Mouse (Mus musculus): ENCODE data around the gene S1pr4. TPM values are rescaled to one million over a fixed set of nuclear protein-coding genes. Genes with fewer than 3 reads are reported as not detected.

Gene S1pr4
- polyA plus RNA-seq, 1 experiment from 2014 or later, result 0.34 TPM

DNA sequence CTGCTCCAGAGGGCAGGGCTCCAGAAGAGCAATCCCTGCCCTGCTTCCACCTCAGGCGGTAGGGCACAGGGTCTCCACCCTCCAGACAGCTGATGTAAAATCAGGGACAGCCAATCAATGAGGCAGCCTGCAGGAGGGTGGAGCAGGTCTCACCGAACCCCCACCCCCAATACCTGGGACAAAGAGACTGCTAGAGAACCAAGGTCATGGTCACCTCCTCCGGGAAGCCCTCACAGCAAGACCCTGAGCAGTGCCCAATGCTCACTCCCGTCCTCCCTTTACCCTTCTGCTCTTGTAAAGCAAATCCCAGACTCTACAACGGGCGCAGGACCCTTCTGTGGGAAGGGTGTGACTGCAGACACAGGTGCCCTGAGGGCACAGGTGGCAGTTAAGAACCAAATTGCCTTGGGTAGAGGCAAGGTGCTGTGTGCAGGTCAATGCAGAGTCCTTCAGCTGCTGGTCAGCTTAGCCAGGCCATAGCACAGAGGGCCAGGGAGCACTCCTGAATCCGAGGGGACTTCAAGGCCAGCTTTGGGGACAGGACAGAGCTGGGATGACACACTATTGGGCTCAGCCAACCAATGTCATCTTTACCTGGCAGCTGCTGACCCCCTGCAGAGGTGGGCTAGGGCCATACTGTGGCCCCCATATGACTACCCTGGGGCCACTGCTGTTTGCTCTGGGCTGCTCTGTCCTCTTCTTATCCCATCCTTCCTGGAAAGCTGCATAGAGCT is 43.0 kb upstream of the S1pr4 start:
- H3K4me1 ChIP-seq (ENCODE audit: control insufficient read depth, insufficient read depth, low read length), result peaks cover 24% of the 10 kb centered on the region
- H3K4me2 ChIP-seq (ENCODE audit: low read length), result peak overlapping the region; percentile 95
- H3K27me3 ChIP-seq (ENCODE audit: control insufficient read depth, insufficient read depth, low read length), result no peaks in the 10 kb centered on the region
- no peaks in the 10 kb centered on the region for H3K9me3 ChIP-seq (ENCODE audit: control insufficient read depth, low read length)
- H3K4me3 ChIP-seq (replicated peaks; ENCODE audit: low read depth, low read length), result 0 out of 2 replicates have a peak overlapping the region, but pooled peaks have one; percentile 5
- 0 out of 2 replicates have a peak, but pooled peaks cover 6% of the 10 kb centered on the region for H3K36me3 ChIP-seq (ENCODE audit: control insufficient read depth, insufficient read depth, low read length)
- no peak for DNase-seq
- ATAC-seq (ENCODE audit: low FRiP score, low TSS enrichment), result no peak
- WGBS, result 77% methylated on average over 7 of the region's 7 CpGs
- H3K9ac ChIP-seq (replicated peaks; ENCODE audit: low read length), result peak overlapping the region; percentile 91; the same call in 1 of the 2 replicates
- no peak overlapping the region for H3K27ac ChIP-seq (replicated peaks; ENCODE audit: low read depth, low read length)

DNA sequence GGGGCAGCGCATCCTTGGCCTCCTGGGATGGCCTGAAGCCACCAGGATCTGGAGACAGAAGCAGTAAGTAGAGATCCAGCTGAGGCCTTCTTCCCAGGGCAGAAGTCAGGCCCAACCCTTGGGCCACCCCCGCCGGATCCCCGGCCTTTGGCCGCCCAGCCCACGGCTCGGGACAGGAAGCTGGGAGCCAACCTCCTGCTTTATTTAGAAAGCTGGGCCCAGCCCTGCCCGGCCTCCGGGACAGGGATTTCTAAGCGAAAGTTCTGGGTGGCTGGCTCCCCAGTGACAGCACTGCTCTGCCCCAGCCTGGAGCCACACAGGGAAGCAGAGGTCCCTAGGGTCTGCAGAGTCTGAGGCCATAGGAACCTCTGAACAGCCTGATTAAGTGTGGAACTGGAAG is 41.9 kb upstream of the S1pr4 start:
- Histone ChIP-seq H3K4me2 (ENCODE audit: low read length) (0 out of 2 replicates have a peak overlapping the region, but pooled peaks have one; percentile 3), H3K36me3 (ENCODE audit: control insufficient read depth, insufficient read depth, low read length) (0 out of 2 replicates have a peak, but pooled peaks cover 6% of the 10 kb centered on the region), H3K9ac (replicated peaks; ENCODE audit: low read length) (peak overlapping the region; percentile 9; the same call in 1 of the 2 replicates), H3K27ac (replicated peaks; ENCODE audit: low read depth, low read length) (no peak overlapping the region), H3K4me3 (replicated peaks; ENCODE audit: low read depth, low read length) (no peak overlapping the region), H3K9me3 (ENCODE audit: control insufficient read depth, low read length) (no peaks in the 10 kb centered on the region), H3K4me1 (ENCODE audit: control insufficient read depth, insufficient read depth, low read length) (peaks cover 24% of the 10 kb centered on the region), H3K27me3 (ENCODE audit: control insufficient read depth, insufficient read depth, low read length) (no peaks in the 10 kb centered on the region)
- DNase-seq, result no peak
- no peak for ATAC-seq (ENCODE audit: low FRiP score, low TSS enrichment)
- 82% methylated on average over 10 of the region's 10 CpGs for WGBS

DNA sequence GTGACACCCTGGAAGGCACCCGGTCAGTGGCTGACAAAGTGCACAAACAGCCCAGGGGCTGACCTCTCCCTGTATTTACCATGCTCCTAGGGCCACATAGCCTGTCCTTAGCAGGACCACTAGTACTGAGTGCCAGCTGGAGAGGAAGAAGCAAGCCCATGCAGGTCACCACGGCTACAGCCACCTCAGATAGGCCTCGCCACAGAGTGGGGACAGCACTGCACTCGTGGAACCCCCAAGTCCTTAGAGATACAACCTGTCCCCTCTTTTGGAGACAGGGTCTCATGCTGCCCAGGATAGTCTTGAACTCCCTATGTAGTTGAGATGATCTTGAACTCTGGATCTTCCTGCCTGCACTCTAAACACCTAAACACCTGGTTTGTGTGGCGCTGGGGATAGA is 41.4 kb upstream of the S1pr4 start:
- H3K4me3 ChIP-seq (replicated peaks; ENCODE audit: low read depth, low read length), result no peak overlapping the region
- H3K36me3 ChIP-seq (ENCODE audit: control insufficient read depth, insufficient read depth, low read length), result 0 out of 2 replicates have a peak, but pooled peaks cover 6% of the 10 kb centered on the region
- peaks cover 24% of the 10 kb centered on the region for H3K4me1 ChIP-seq (ENCODE audit: control insufficient read depth, insufficient read depth, low read length)
- peak overlapping the region; percentile 9; the same call in 1 of the 2 replicates for H3K9ac ChIP-seq (replicated peaks; ENCODE audit: low read length)
- H3K4me2 ChIP-seq (ENCODE audit: low read length), result no peak overlapping the region
- no peak overlapping the region for H3K27ac ChIP-seq (replicated peaks; ENCODE audit: low read depth, low read length)
- 97% methylated on average over 5 of the region's 5 CpGs for WGBS
- no peaks in the 10 kb centered on the region for H3K9me3 ChIP-seq (ENCODE audit: control insufficient read depth, low read length)
- no peak for DNase-seq
- no peaks in the 10 kb centered on the region for H3K27me3 ChIP-seq (ENCODE audit: control insufficient read depth, insufficient read depth, low read length)
- ATAC-seq (ENCODE audit: low FRiP score, low TSS enrichment), result no peak

DNA sequence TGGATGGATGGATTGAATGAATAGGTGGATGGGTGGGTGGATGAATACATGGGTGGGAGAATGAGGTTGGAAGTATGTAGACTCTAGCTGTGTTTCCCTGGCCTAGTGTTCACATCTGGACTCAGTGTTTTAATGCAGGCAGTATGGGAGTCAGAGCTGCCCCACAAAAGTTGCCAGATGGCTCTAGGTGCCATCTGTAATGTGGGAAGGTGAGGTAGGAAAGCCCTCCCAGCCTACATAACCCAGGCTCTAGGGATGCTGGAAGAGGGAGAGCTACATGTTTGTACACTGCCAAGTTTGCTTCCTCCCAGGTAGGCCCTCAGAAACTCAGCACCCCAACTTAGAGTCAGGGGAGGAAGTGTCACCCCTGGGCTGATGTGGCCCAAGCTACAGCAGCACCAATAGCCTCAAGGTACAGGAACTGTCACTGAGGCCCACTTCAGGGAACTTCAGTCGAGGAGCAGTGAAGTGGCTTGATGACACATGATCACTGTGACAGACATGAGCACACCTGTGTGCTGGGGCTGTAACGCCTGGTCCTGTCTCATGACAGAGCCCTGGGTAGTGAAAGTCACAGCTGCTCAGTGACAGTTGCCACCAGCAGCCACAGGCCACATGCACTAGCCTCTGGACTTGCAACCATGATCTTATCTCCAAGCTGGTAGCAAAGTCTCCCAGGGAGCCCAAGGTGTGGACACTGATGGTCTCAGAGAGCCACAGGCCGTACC is 38.6 kb upstream of the S1pr4 start:
- Histone ChIP-seq H3K36me3 (ENCODE audit: control insufficient read depth, insufficient read depth, low read length) (peaks cover 6% of the 10 kb centered on the region; the same call in 1 of the 2 replicates), H3K27ac (replicated peaks; ENCODE audit: low read depth, low read length) (no peak overlapping the region), H3K4me1 (ENCODE audit: control insufficient read depth, insufficient read depth, low read length) (peaks cover 14% of the 10 kb centered on the region), H3K9ac (replicated peaks; ENCODE audit: low read length) (no peak overlapping the region), H3K4me2 (ENCODE audit: low read length) (no peak overlapping the region), H3K9me3 (ENCODE audit: control insufficient read depth, low read length) (no peaks in the 10 kb centered on the region), H3K27me3 (ENCODE audit: control insufficient read depth, insufficient read depth, low read length) (no peaks in the 10 kb centered on the region), H3K4me3 (replicated peaks; ENCODE audit: low read depth, low read length) (no peak overlapping the region)
- ATAC-seq (ENCODE audit: low FRiP score, low TSS enrichment) (no peak), DNase-seq (no peak)
- 93% methylated on average over 3 of the region's 3 CpGs for WGBS

DNA sequence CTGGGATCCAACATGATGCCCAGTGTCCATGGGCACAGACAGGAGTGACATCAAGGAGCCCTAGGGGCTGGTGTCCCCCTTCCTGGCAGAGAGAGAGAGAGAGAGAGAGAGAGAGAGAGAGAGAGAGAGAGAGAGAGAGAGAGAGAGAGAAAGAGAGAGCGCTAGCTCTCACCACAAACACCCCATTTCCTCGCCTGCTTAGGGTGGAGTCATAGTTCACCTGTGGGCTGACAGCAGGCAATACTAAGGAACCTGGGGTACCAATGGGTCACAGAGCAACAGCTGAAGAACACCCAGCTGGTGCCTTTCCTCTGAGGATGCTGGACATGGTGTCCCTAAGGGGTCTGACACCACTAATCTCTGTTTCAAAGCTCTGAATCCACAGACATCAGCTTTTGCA is 37.5 kb upstream of the S1pr4 start:
- no peaks in the 10 kb centered on the region for H3K27me3 ChIP-seq (ENCODE audit: control insufficient read depth, insufficient read depth, low read length)
- no peaks in the 10 kb centered on the region for H3K9me3 ChIP-seq (ENCODE audit: control insufficient read depth, low read length)
- DNase-seq, result no peak
- H3K27ac ChIP-seq (replicated peaks; ENCODE audit: low read depth, low read length), result no peak overlapping the region
- peaks cover 15% of the 10 kb centered on the region for H3K36me3 ChIP-seq (ENCODE audit: control insufficient read depth, insufficient read depth, low read length)
- no peak overlapping the region for H3K9ac ChIP-seq (replicated peaks; ENCODE audit: low read length)
- peaks cover 4% of the 10 kb centered on the region; the same call in 1 of the 2 replicates for H3K4me1 ChIP-seq (ENCODE audit: control insufficient read depth, insufficient read depth, low read length)
- H3K4me3 ChIP-seq (replicated peaks; ENCODE audit: low read depth, low read length), result no peak overlapping the region
- no peak overlapping the region for H3K4me2 ChIP-seq (ENCODE audit: low read length)
- WGBS, result 88% methylated on average over 2 of the region's 2 CpGs
- no peak for ATAC-seq (ENCODE audit: low FRiP score, low TSS enrichment)

DNA sequence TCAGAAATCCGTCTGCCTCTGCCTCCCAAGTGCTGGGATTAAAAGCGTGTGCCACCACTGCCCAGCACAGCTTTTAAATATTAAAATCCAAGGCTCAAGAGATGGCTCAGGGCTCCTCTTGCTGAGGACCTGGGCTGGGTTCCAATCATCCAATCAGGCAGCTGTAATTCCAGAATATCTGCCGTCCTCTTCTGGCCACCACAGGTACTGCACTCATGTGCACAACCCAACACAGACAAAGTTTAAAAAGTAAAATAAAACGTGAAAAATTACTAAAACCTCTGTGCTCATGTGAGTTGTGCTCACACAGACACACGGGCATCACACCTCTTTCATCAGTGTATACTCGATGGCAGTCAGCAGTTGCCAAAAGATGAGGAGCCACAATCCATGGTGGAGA is 36.8 kb upstream of the S1pr4 start:
- H3K4me2 ChIP-seq (ENCODE audit: low read length), result no peak overlapping the region
- no peaks in the 10 kb centered on the region for H3K27me3 ChIP-seq (ENCODE audit: control insufficient read depth, insufficient read depth, low read length)
- H3K36me3 ChIP-seq (ENCODE audit: control insufficient read depth, insufficient read depth, low read length), result peaks cover 19% of the 10 kb centered on the region
- H3K4me1 ChIP-seq (ENCODE audit: control insufficient read depth, insufficient read depth, low read length), result peaks cover under 1% of the 10 kb centered on the region; the same call in 1 of the 2 replicates
- DNase-seq, result no peak
- ATAC-seq (ENCODE audit: low FRiP score, low TSS enrichment), result no peak
- no peak overlapping the region for H3K9ac ChIP-seq (replicated peaks; ENCODE audit: low read length)
- no peak overlapping the region for H3K4me3 ChIP-seq (replicated peaks; ENCODE audit: low read depth, low read length)
- 78% methylated on average over 6 of the region's 6 CpGs for WGBS
- no peak overlapping the region for H3K27ac ChIP-seq (replicated peaks; ENCODE audit: low read depth, low read length)
- no peaks in the 10 kb centered on the region for H3K9me3 ChIP-seq (ENCODE audit: control insufficient read depth, low read length)

DNA sequence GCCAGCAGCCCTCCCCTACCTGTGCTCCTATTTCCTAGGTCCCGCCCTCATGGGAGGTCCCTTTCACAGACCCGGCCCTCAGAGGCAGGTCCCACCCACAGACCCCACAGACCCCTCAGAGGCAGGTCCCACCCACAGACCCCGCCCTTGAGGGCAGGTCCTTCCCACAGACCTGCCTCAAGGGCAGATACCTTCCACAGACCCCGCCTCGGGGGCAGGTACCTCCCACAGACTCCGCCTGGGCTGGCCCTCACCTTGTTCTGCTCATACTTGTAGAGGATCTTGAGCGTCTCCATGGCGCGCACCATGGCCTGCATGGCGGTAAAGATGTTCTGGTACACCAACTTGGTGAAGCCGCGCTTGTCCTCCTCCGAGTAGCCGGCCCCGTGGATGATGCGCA is 34.9 kb upstream of the S1pr4 start:
- ATAC-seq (ENCODE audit: low FRiP score, low TSS enrichment) (no peak), DNase-seq (no peak)
- H3K27me3 ChIP-seq (ENCODE audit: control insufficient read depth, insufficient read depth, low read length), result no peaks in the 10 kb centered on the region
- no peak overlapping the region for H3K27ac ChIP-seq (replicated peaks; ENCODE audit: low read depth, low read length)
- no peak overlapping the region for H3K4me3 ChIP-seq (replicated peaks; ENCODE audit: low read depth, low read length)
- H3K9ac ChIP-seq (replicated peaks; ENCODE audit: low read length), result no peak overlapping the region
- H3K36me3 ChIP-seq (ENCODE audit: control insufficient read depth, insufficient read depth, low read length), result peaks cover 38% of the 10 kb centered on the region
- 69% methylated on average over 16 of the region's 16 CpGs for WGBS
- no peaks in the 10 kb centered on the region for H3K4me1 ChIP-seq (ENCODE audit: control insufficient read depth, insufficient read depth, low read length)
- H3K9me3 ChIP-seq (ENCODE audit: control insufficient read depth, low read length), result no peaks in the 10 kb centered on the region
- no peak overlapping the region for H3K4me2 ChIP-seq (ENCODE audit: low read length)

DNA sequence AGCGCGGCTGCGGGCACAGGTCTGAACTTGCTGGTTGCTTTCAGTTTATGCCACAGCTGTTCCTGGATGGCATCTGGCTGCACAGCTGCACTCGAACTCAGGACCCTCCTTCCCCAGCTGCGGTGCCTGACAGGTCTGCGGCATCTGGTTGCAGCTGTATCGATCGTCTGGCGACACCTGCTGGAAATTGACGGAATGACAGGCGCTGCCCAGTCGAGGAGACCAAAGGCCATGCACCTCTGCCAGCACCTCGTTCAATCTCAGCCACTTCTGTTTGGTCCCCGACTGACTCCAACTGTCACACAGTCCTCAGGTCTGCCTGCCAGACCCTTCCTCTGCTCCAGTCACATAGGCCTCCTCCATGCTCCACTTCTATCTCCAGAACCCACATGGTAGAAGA is 26.8 kb upstream of the S1pr4 start:
- DNase-seq (peak; percentile 80), ATAC-seq (ENCODE audit: low FRiP score, low TSS enrichment) (no peak; the same call in 1 of the 2 replicates)
- Histone ChIP-seq H3K36me3 (ENCODE audit: control insufficient read depth, insufficient read depth, low read length) (peaks cover 32% of the 10 kb centered on the region), H3K9ac (replicated peaks; ENCODE audit: low read length) (no peak overlapping the region), H3K4me2 (ENCODE audit: low read length) (no peak overlapping the region), H3K4me3 (replicated peaks; ENCODE audit: low read depth, low read length) (no peak overlapping the region), H3K4me1 (ENCODE audit: control insufficient read depth, insufficient read depth, low read length) (no peaks in the 10 kb centered on the region), H3K27ac (replicated peaks; ENCODE audit: low read depth, low read length) (no peak overlapping the region), H3K27me3 (ENCODE audit: control insufficient read depth, insufficient read depth, low read length) (no peaks in the 10 kb centered on the region), H3K9me3 (ENCODE audit: control insufficient read depth, low read length) (no peaks in the 10 kb centered on the region)
- whole genome bisulfite sequencing, result 15% methylated on average over 14 of the region's 14 CpGs
